Mouse (Mus musculus) midbrain, postnatal 0 days (tissue): ENCODE results near the gene Csnk1e. TPM values are rescaled to one million over a fixed set of nuclear protein-coding genes. Genes with fewer than 3 reads are reported as not detected.

Experiments
- ATAC-seq: fragments of 200-750 bp; cut with Nextera tagmentation; 2 replicates; pipeline ENCODE4 v1.8.0; 2017; ENCODE audit warnings: moderate number of reproducible peaks, mild to moderate bottlenecking, moderate TSS enrichment, moderate library complexity; ENCODE audit not compliant: low FRiP score
- DNase-seq: peaks from one replicate; pipeline ENCODE4 v3.0.0-alpha.2; 2015; ENCODE audit warnings: low spot score
- H3K27ac ChIP-seq: fragments of 300-500 bp; sonication (generic); 2 replicates; pipeline ENCODE4 v1.5.1; 2014; ENCODE audit warnings: low read depth, mild to moderate bottlenecking, low read length, mixed read lengths
- H3K27me3 ChIP-seq: fragments of 300-500 bp; sonication (generic); 2 replicates; pipeline ENCODE4 v1.6.1; 2014; ENCODE audit warnings: low read length, control low read depth, mixed read lengths; ENCODE audit not compliant: insufficient read depth
- H3K36me3 ChIP-seq: fragments of 300-500 bp; sonication (generic); 2 replicates; pipeline ENCODE4 v1.6.1; 2014; ENCODE audit warnings: low read length, control low read depth, mixed read lengths; ENCODE audit not compliant: insufficient read depth
- H3K4me1 ChIP-seq: fragments of 300-500 bp; sonication (generic); 2 replicates; pipeline ENCODE4 v1.6.1; 2014; ENCODE audit warnings: mild to moderate bottlenecking, control low read depth, antibody characterized with exemption, low read length, mixed read lengths; ENCODE audit not compliant: insufficient read depth
- H3K4me2 ChIP-seq: fragments of 300-500 bp; sonication (generic); 2 replicates; pipeline ENCODE4 v1.6.1; 2014; ENCODE audit warnings: low read depth, mild to moderate bottlenecking, low read length, mixed read lengths; ENCODE audit not compliant: poor library complexity, severe bottlenecking
- H3K4me3 ChIP-seq: fragments of 300-500 bp; sonication (generic); 2 replicates; pipeline ENCODE4 v1.5.1; 2014; ENCODE audit warnings: low read depth, mild to moderate bottlenecking, low read length, moderate library complexity
- H3K9ac ChIP-seq: fragments of 300-500 bp; sonication (generic); replicated peaks from 2 replicates; pipeline ENCODE4 v1.6.1; 2014; ENCODE audit warnings: mild to moderate bottlenecking, low read length, moderate library complexity, mixed read lengths; ENCODE audit not compliant: poor library complexity, severe bottlenecking
- H3K9me3 ChIP-seq: fragments of 300-500 bp; sonication (generic); 2 replicates; pipeline ENCODE4 v1.6.1; 2016; ENCODE audit warnings: low read length, control low read depth
- CTCF ChIP-seq: IDR thresholded peaks from 2 replicates; pipeline ENCODE4 v1.5.1; 2016; ENCODE audit warnings: antibody characterized with exemption, mild to moderate bottlenecking
- WGBS: fragments of 180-500 bp; shearing (Covaris S2); extraction: QIAGEN DNeasy Blood & Tissue Kit; methylation state at CpG from one replicate; pipeline ENCODE4 v1.1.7; 2014; 5-methylcytosine and 5-hydroxymethylcytosine counted together
- polyA plus RNA-seq: library from polyadenylated mRNA; unstranded; fragments of >200 nt; fragmentation: Nextera tagmentation; extraction: Ambion mirVana; gene quantifications from 2 replicates; pipeline ENCODE4 v1.2.1, GENCODE M21; 2015
- total RNA-seq: library from RNA; depleted of rRNA; stranded (reverse); fragments of >200 nt; gene quantifications from 2 replicates; pipeline ENCODE4 v1.2.3, GENCODE M21; 2014

Gene Csnk1e
- total and polyA plus RNA-seq, 2 experiments from 2014 or later: 195 to 378 TPM

GRCm38 (mm10) chr15:79453831-79454230 is 1.5 kb downstream of the Csnk1e start:
- 91% methylated on average over 4 of the region's 4 CpGs for WGBS
- DNase-seq (no peak), ATAC-seq (no peak)
- H3K27me3 ChIP-seq: no peaks in the 10 kb centered on the region
- H3K4me3 ChIP-seq: no peak overlapping the region
- no peak for TF ChIP-seq CTCF
- no peaks in the 10 kb centered on the region for H3K9me3 ChIP-seq
- H3K27ac ChIP-seq: no peak overlapping the region
- H3K4me1 ChIP-seq: 0 out of 2 replicates have a peak, but pooled peaks cover 6% of the 10 kb centered on the region
- H3K36me3 ChIP-seq: no peaks in the 10 kb centered on the region
- H3K9ac ChIP-seq: no peak overlapping the region
- no peak overlapping the region for H3K4me2 ChIP-seq

GRCm38 (mm10) chr15:79448041-79448440 is 7.3 kb downstream of the Csnk1e start:
- WGBS: 94% methylated on average over 3 of the region's 3 CpGs
- H3K4me1 ChIP-seq: no peaks in the 10 kb centered on the region
- no peak overlapping the region for H3K4me3 ChIP-seq
- no peaks in the 10 kb centered on the region for H3K27me3 ChIP-seq
- no peaks in the 10 kb centered on the region for H3K9me3 ChIP-seq
- no peak for ATAC-seq
- no peak overlapping the region for H3K9ac ChIP-seq
- H3K27ac ChIP-seq: no peak overlapping the region
- no peak for TF ChIP-seq CTCF
- H3K4me2 ChIP-seq: no peak overlapping the region
- DNase-seq: no peak
- no peaks in the 10 kb centered on the region for H3K36me3 ChIP-seq

- Histone ChIP-seq H3K4me2 (no peak overlapping the region), H3K9ac (no peak overlapping the region), H3K27ac (no peak overlapping the region), H3K9me3 (no peaks in the 10 kb centered on the region), H3K4me3 (no peak overlapping the region), H3K36me3 (no peaks in the 10 kb centered on the region), H3K4me1 (no peaks in the 10 kb centered on the region), H3K27me3 (no peaks in the 10 kb centered on the region)
- DNase-seq (no peak), ATAC-seq (no peak)
- 80% methylated on average over 8 of the region's 8 CpGs for WGBS
- TF ChIP-seq CTCF: no peak
Measured at GRCm38 (mm10) chr15:79445786-79446654, 9.3 kb downstream of the Csnk1e start.

GRCm38 (mm10) chr15:79443856-79444410 is 11.4 kb downstream of the Csnk1e start:
- H3K4me3 ChIP-seq: no peak overlapping the region
- no peak for TF ChIP-seq CTCF
- H3K36me3 ChIP-seq: no peaks in the 10 kb centered on the region
- H3K9ac ChIP-seq: no peak overlapping the region
- H3K27ac ChIP-seq: no peak overlapping the region
- WGBS: 53% methylated on average over 7 of the region's 7 CpGs
- no peaks in the 10 kb centered on the region for H3K9me3 ChIP-seq
- ATAC-seq: no peak
- H3K4me1 ChIP-seq: peaks cover 15% of the 10 kb centered on the region
- no peak overlapping the region for H3K4me2 ChIP-seq
- no peak for DNase-seq
- H3K27me3 ChIP-seq: no peaks in the 10 kb centered on the region

GRCm38 (mm10) chr15:79442961-79443518 is 12.3 kb downstream of the Csnk1e start:
- Histone ChIP-seq H3K4me1 (peaks cover 22% of the 10 kb centered on the region), H3K27ac (no peak overlapping the region), H3K4me3 (no peak overlapping the region), H3K9ac (0 out of 2 replicates have a peak overlapping the region, but pooled peaks have one; percentile 8), H3K4me2 (no peak overlapping the region), H3K27me3 (no peaks in the 10 kb centered on the region), H3K9me3 (no peaks in the 10 kb centered on the region), H3K36me3 (no peaks in the 10 kb centered on the region)
- no peak for TF ChIP-seq CTCF
- ATAC-seq (no peak), DNase-seq (no peak)
- WGBS: 78% methylated on average over 9 of the region's 9 CpGs

- no peak for TF ChIP-seq CTCF
- Histone ChIP-seq H3K4me1 (peaks cover 22% of the 10 kb centered on the region), H3K4me2 (peak overlapping the region; percentile 98), H3K9ac (peak overlapping the region; percentile 98), H3K9me3 (no peaks in the 10 kb centered on the region), H3K4me3 (peak overlapping the region; percentile 93), H3K27me3 (no peaks in the 10 kb centered on the region), H3K27ac (peak overlapping the region; percentile 90), H3K36me3 (peaks cover 8% of the 10 kb centered on the region)
- 3% methylated on average over 6 of the region's 6 CpGs for WGBS
- ATAC-seq: no peak
- DNase-seq: peak; percentile 33
Measured at GRCm38 (mm10) chr15:79442257-79442611, 13.1 kb downstream of the Csnk1e start.
